Mouse (Mus musculus): ENCODE data around the gene Fam135a.

Gene Fam135a

GRCm38 (mm10) chr1:24099926-24100869 is at the start of gene Fam135a:
Fam135a (minus strand) TSS chr1:24100341.
- DNase-seq, result peak; percentile 94

GRCm38 (mm10) chr1:24143504-24143903 is 43.4 kb upstream of the Fam135a start:
- DNase-seq, result no peak

DNA sequence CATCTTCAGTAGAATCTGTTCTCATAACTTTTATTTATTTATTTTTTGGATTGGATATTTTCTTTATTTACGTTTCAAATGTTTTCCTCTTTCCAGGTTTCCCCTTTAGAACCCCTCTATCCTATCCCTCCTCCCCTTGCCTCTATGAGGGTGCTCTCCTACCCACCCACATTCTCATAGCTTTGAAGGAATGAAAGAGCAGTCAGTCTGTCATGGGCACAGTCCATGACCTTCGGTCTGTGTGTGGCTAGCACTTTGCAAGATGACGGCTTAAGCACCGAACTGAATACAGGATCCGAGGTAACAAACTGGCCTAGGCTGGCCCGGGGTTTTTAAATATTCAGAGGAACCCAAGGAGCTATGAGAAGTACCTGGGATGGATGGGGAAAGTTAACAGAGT is 40.4 kb upstream of the Fam135a start:
- DNase-seq, result peak; percentile 11

DNA sequence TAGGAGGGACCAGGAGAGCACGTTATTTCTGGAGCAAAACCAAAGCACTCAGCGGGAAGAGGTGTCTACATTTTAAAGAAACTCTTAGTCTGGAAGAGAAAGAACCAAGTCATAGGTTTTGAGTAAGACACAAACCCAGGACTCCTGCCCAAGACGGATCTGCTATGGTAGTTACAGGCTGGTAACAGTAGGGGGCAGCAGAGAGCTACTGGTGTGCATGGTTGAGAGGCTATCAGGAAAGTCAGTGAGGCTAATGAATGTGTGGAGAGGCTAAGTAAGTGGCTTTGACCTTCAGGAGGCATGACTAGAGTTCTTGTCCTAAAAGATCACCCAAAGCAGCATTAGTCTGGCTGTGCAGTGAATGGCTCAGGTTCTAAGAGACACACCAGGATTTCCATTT is 37.0 kb upstream of the Fam135a start:
- peak; percentile 62 for DNase-seq

DNA sequence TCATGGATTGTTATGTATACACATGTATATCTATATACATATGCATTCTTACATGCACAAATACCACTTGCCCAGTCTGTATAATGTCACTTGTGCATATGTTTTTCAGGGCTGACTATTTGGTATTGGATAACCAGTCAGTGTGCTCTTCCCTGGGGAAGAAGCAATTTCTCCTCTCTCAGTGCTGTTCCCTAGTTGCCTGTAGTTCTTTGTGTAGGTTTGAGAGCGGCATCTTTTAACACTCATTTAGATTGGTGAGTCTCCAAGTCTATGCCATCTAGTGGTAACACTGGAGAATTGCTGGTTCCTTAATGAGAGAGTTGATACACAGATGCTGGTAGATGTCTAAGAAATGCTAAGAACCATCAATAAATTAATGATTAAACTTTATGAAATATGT is 34.7 kb upstream of the Fam135a start:
- peak; percentile 10 for DNase-seq

DNA sequence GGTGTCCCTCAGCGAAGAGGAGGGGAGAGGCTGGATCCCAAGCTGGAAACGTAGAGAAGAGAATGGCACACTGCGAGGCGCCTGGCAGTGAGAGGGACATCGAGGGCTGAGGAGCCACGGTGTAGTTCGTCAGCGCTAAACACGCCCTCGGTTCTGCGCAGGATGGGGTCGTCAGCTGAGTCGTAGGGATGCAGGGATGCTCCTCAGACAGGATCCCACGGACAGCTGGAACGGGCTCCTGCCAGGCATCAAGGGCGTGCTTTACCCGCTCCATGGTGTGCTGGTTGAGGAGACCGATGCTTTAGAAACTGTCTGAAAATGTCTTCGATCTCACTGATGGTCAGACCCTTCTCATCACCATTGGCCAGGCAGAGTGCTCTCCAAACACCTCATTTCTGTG is 33.7 kb upstream of the Fam135a start:
- no peak for DNase-seq

GRCm38 (mm10) chr1:24127866-24128265 is 27.7 kb upstream of the Fam135a start:
- DNase-seq, result no peak

GRCm38 (mm10) chr1:24124610-24125009 is 24.5 kb upstream of the Fam135a start:
- DNase-seq, result no peak

GRCm38 (mm10) chr1:24122582-24122981 is 22.4 kb upstream of the Fam135a start:
- no peak for DNase-seq

DNA sequence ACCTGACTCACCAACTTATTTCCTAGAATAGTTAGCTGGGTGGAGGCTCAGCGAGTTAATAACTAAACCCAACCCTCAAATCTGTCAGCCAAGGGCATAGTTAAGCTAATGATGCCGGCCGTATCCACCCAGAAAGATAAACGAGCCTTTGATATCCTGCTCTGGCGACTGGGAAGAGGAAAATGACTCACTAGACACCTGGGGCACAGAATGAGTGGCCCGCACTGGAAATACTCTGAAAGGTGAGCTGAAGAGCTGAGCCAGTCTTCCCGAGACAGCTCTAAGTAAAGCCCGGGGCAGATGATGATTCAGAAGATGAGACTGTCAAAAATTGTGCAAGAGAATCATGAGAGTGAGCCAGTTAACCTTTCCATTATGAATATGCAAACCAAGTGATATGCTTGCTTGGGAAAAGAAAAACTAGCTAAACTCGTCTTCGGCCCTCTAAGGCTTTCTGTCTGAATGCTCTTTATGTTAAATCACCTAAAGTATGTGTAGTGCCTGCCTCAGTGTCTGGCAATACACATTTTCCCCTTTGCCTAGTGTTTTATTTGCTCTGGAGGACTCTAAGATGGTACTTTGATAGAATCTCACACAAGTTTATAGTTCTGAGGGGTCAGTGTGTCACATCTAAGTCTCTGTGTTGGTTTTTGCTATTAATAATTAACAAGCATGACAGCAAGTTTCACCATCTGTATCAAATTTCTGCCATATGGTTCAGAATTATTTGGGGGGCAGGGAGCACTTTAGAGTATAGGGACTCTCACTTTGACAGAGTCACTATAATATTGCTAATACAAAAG is 8.0 kb upstream of the Fam135a start:
- DNase-seq, result peak; percentile 64

- peak; percentile 28 for DNase-seq
Observed at GRCm38 (mm10) chr1:24107378-24107777, 7.2 kb upstream of the Fam135a start.

DNA sequence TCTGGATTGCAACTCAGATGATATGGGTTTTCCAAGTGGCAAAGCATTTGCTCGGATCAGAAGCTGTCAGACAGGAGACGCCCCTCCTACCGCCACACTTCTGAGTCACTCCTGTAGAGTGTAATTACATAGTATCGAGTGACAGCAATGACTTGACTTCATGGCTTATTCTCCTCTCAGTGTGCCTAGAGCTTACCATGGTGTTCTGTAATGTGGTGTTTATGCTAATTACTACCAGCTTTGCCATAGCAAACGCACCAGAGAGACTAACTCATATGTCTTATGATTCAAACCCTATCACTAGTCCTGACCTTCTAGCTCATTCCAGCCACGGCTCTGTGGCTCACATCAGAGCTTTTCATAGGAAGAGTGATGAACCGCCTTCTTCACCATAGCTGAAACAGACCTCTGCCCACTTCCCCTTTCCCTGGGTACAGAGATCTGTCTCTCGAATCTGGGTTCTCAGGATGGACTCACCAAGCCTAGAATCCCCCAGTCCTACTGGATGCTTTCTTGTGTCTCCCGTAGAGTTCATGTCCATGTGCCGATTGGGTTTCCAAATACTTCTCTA is 2.5 kb upstream of the Fam135a start:
- DNase-seq, result no peak

GRCm38 (mm10) chr1:24100870-24101358 is 773 bp upstream of the Fam135a start:
- no peak for DNase-seq

GRCm38 (mm10) chr1:24099541-24099925 is 608 bp downstream of the Fam135a start:
- DNase-seq, result no peak

DNA sequence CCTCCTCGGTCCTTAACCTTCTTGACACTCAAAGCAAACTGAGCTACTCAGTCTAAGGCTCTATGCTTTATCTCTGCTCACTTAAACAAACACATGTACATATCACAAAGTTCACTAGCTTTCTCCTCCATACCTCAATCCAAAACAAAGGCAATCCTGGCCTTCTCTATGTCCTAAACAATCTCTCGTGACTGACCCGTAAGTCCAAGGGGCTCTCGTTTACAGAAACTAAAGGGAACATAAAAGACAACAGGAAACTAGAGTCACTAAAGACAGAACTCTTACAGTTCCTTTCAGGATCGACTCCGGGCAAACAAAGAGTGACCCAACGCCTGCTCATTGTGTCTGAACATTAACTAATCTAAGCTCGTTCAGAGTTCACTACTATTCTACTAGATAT is 2.6 kb downstream of the Fam135a start:
- DNase-seq, result no peak

GRCm38 (mm10) chr1:24092414-24092813 is 7.7 kb downstream of the Fam135a start:
- no peak for DNase-seq

DNA sequence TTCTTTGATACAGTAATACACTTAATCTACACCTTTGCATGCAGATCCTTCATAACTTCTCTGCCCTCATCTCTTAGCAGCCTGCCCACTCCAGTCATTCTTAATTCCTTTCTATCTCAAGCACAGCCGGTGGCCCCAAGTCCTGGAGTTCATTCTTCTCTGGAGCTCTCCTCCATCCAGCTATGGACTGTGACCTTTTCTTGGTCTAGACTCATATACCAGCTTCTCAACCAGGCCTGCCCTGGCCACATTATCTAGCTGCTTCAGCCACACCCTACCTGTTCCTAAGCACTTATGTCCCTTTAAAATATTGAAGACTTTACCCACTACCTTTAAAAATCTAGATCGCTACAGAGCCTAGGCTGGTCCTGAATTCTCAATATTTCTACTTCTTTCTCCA is 9.5 kb downstream of the Fam135a start:
- DNase-seq, result no peak

DNA sequence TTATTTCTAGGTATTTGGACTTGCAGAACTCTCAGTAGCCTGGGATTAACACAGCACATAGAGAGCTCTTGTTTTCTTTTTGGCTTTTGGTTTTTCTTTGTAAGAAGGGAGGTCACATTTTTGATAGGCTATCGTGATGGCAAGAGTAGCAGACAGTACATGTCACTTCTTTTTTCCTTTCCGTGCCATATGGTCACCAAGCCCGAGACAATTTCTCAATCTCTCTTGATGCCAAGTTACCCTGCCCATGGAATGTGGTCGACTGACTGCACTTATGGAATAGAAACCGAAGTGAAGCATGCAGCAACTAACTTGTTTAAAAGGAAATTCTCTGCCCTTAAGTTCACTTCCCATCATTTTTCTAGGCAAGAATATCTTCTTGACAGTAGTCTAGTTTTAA is 10.0 kb downstream of the Fam135a start:
- DNase-seq, result no peak

GRCm38 (mm10) chr1:24086176-24086575 is 14.0 kb downstream of the Fam135a start:
- no peak for DNase-seq

- no peak for DNase-seq
Observed at GRCm38 (mm10) chr1:24074396-24074795, 25.7 kb downstream of the Fam135a start.

- no peak for DNase-seq
Observed at GRCm38 (mm10) chr1:24073386-24074248, 26.5 kb downstream of the Fam135a start.

DNA sequence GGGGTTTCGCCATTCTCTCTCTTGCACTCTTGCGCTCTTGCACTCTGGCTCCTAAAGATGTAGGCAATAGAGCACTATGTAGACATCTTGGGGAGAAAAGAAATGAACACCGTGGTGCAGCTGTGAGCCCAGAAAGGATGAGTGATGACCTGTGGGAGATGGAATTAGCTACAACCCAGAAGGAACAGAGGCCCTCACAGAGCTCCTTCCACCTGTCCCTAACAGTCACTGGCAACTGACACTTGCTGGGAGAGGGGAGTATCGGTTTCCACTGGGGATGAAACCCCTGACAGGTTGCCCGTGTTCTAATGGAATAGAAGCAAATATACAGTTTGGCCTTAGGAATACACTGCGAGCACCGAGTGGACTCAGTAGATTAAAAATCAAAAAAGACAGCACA is 31.3 kb downstream of the Fam135a start:
- DNase-seq, result no peak

Data from kidney, adult 9 months (tissue).